Mouse (Mus musculus) gastrocnemius, postnatal 14 days (tissue): ENCODE measurements around the gene Fip1l1. TPM values are rescaled to one million over a fixed set of nuclear protein-coding genes. Genes with fewer than 3 reads are reported as not detected.

Experiments used
- total RNA-seq, 2 experiments: library from RNA; stranded (reverse); gene quantifications; 2 replicates each; pipeline ENCODE4 v1.2.3; 2021

The Fip1l1 gene
- total RNA-seq, 2 experiments from 2014 or later: 22.6 to 24.4 TPM

Other genes starting within 250 kb of the Fip1l1 start
- gene Scfd2, start 3.7 kb upstream of the Fip1l1 start, total RNA-seq: 10 to 100 TPM; 10.2 to 11.3 TPM
- gene Lnx1, start 167.5 kb downstream of the Fip1l1 start, total RNA-seq: 1 to 10 TPM; 1.3 to 3.7 TPM